Comparison of ENCODE assay signal across 23 mouse cellular contexts in the genomic region with DNA sequence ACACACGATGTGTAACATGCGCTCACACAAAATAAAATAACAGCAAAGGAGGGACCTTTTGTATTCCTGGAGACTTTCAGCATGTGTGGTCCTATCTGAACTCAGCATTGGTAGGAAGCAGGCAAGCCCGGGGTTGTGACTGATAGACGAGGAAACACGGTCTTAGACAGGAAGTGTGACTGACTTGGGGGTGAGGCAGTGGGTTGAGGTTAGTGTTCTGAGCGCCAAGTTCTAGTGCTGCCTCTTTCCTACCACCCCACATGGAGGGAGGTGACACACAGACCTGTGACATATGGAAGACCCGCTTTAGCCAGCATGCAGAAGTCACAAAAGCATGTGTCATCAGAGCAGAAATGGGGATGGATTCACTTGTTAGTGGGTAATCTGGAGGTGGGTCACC.
DNase-seq lines count a peak whose midpoint lies in the region; ATAC-seq and TF ChIP-seq lines count a peak whose summit lies in the region.
"Had no signal": no experiment of that assay in that cellular context is flagged by ENCODE, and none has a peak within 500 bp of the region (broad histone marks: within the 10 kb centered on the region; RNA-seq: fewer than 3 reads in every experiment).

No protein-coding gene starts in this region.

- ATAC-seq in megakaryocyte, adult 5-6 weeks (ENCODE audit: poor library complexity, severe bottlenecking) = no peak
- ATAC-seq in granulocyte monocyte progenitor cell, adult 5-6 weeks (replicated peaks; ENCODE audit: poor library complexity, severe bottlenecking) = 0 out of 2 replicates have a peak, but pooled peaks have one; percentile 14
- ATAC-seq in liver, embryonic 12.5 days = no peak; the same call in 1 of the 2 replicates
- ATAC-seq: Patski had no signal

- TF ChIP-seq EP300 in MEL (IDR thresholded peaks at IDR 0.05; ENCODE audit: low read depth in 1 of 2, low read length in 2 of 2) = peak in 1 of 2 experiments; percentile 45; a peak in 2 of 4 replicates

- H3K79me2 ChIP-seq in MEL (ENCODE audit: control insufficient read depth, insufficient read depth, low read length, poor library complexity) = no peaks in the 10 kb centered on the region

- peaks cover 5% of the 10 kb centered on the region for H3K9me3 ChIP-seq in megakaryocyte, embryonic 14.5 days
- H3K9me3 ChIP-seq in MEL (replicated peaks; ENCODE audit: insufficient read depth, low read length) = no peaks in the 10 kb centered on the region
- H3K9me3 ChIP-seq in midbrain, embryonic 10.5 days (replicated peaks) = no peaks in the 10 kb centered on the region
- 0 out of 2 replicates have a peak, but pooled peaks cover 4% of the 10 kb centered on the region for H3K9me3 ChIP-seq in liver, embryonic 12.5 days (replicated peaks)
- H3K9me3 ChIP-seq: embryonic facial prominence, embryonic 15.5 days; heart, embryonic 15.5 days; hindbrain, embryonic 12.5 days; hindbrain, embryonic 15.5 days had no signal

- WGBS in midbrain, embryonic 10.5 days = 92% methylated on average over 7 of the region's 7 CpGs
- 43% methylated on average over 7 of the region's 7 CpGs for WGBS in liver, embryonic 12.5 days (ENCODE audit: insufficient replicate concordance)

- H3K4me3 ChIP-seq in megakaryocyte, embryonic 14.5 days (replicated peaks) = peak overlapping the region; percentile 57
- H3K4me3 ChIP-seq in MEL (ENCODE audit: control insufficient read depth in 1 of 2, insufficient read depth in 1 of 2, low read depth in 2 of 2, low read length in 2 of 2) = no peak overlapping the region
- H3K4me3 ChIP-seq in midbrain, embryonic 10.5 days = no peak overlapping the region
- no peak overlapping the region for H3K4me3 ChIP-seq in liver, embryonic 12.5 days
- H3K4me3 ChIP-seq: embryonic facial prominence, embryonic 12.5 days; embryonic facial prominence, embryonic 15.5 days; gastrocnemius, adult 2 months; heart, embryonic 15.5 days; hindbrain, embryonic 12.5 days; hindbrain, embryonic 15.5 days had no signal

- H3K27me3 ChIP-seq in megakaryocyte, embryonic 14.5 days (replicated peaks) = peaks cover 23% of the 10 kb centered on the region
- no peaks in the 10 kb centered on the region for H3K27me3 ChIP-seq in MEL (ENCODE audit: control insufficient read depth in 1 of 2, insufficient read depth in 2 of 2, low read length in 2 of 2)
- H3K27me3 ChIP-seq in midbrain, embryonic 10.5 days (ENCODE audit: low read depth, poor library complexity, severe bottlenecking) = no peaks in the 10 kb centered on the region
- H3K27me3 ChIP-seq in liver, embryonic 12.5 days (replicated peaks) = 0 out of 2 replicates have a peak, but pooled peaks cover 4% of the 10 kb centered on the region
- H3K27me3 ChIP-seq: embryonic facial prominence, embryonic 12.5 days; embryonic facial prominence, embryonic 15.5 days; hindbrain, embryonic 12.5 days; hindbrain, embryonic 15.5 days; Patski had no signal

- TF ChIP-seq POLR2A in MEL (IDR thresholded peaks at IDR 0.05; ENCODE audit: control insufficient read depth in 1 of 2, insufficient read depth in 1 of 2, low read depth in 1 of 2, low read length in 2 of 2, poor library complexity in 1 of 2) = no peak

- no peak overlapping the region for H3K4me2 ChIP-seq in liver, embryonic 12.5 days
- H3K4me2 ChIP-seq: embryonic facial prominence, embryonic 12.5 days; embryonic facial prominence, embryonic 15.5 days; heart, embryonic 11.5 days; heart, embryonic 15.5 days; hindbrain, embryonic 15.5 days had no signal

- TF ChIP-seq CTCF in MEL (IDR thresholded peaks at IDR 0.05 in 2 of 3, conservative IDR thresholded peaks at IDR 0.05 in 1 of 3; ENCODE audit: control insufficient read depth in 1 of 3, insufficient read depth in 1 of 3, low read depth in 2 of 3, low read length in 3 of 3, poor library complexity in 1 of 3, severe bottlenecking in 1 of 3) = no peak

- no peak overlapping the region for H3K27ac ChIP-seq in MEL (ENCODE audit: control insufficient read depth, low read depth, low read length)
- no peak overlapping the region for H3K27ac ChIP-seq in midbrain, embryonic 10.5 days (replicated peaks)
- no peak overlapping the region for H3K27ac ChIP-seq in liver, embryonic 12.5 days
- H3K27ac ChIP-seq: embryonic facial prominence, embryonic 12.5 days; embryonic facial prominence, embryonic 15.5 days; gastrocnemius, adult 2 months; heart, embryonic 15.5 days; hindbrain, embryonic 12.5 days; hindbrain, embryonic 15.5 days had no signal

- peaks cover 53% of the 10 kb centered on the region for H3K4me1 ChIP-seq in megakaryocyte, embryonic 14.5 days
- peaks cover 8 to 9% of the 10 kb centered on the region in 2 experiments for H3K4me1 ChIP-seq in MEL (ENCODE audit: control insufficient read depth in 1 of 2, insufficient read depth in 2 of 2, low read length in 2 of 2)
- peaks cover 16% of the 10 kb centered on the region for H3K4me1 ChIP-seq in midbrain, embryonic 10.5 days
- no peaks in the 10 kb centered on the region for H3K4me1 ChIP-seq in liver, embryonic 12.5 days
- H3K4me1 ChIP-seq: embryonic facial prominence, embryonic 15.5 days; heart, embryonic 15.5 days had no signal

- H3K36me3 ChIP-seq in megakaryocyte, embryonic 14.5 days (replicated peaks; ENCODE audit: low read length) = peaks cover 2% of the 10 kb centered on the region
- no peaks in the 10 kb centered on the region for H3K36me3 ChIP-seq in MEL (ENCODE audit: control insufficient read depth in 1 of 2, insufficient read depth in 2 of 2, low read length in 2 of 2)
- no peaks in the 10 kb centered on the region for H3K36me3 ChIP-seq in midbrain, embryonic 10.5 days
- no peaks in the 10 kb centered on the region for H3K36me3 ChIP-seq in liver, embryonic 12.5 days
- H3K36me3 ChIP-seq: embryonic facial prominence, embryonic 12.5 days; embryonic facial prominence, embryonic 15.5 days; heart, embryonic 15.5 days; hindbrain, embryonic 12.5 days; hindbrain, embryonic 15.5 days had no signal

- no peak for TF ChIP-seq RAD21 in MEL (IDR thresholded peaks at IDR 0.05; ENCODE audit: low read depth, low read length)

- no peak overlapping the region for H3K9ac ChIP-seq in MEL (ENCODE audit: control insufficient read depth, low read depth, low read length, poor library complexity, severe bottlenecking)
- no peak overlapping the region for H3K9ac ChIP-seq in liver, embryonic 12.5 days
- H3K9ac ChIP-seq: embryonic facial prominence, embryonic 12.5 days; embryonic facial prominence, embryonic 15.5 days; forebrain, postnatal 0 days; heart, embryonic 15.5 days; hindbrain, embryonic 12.5 days; hindbrain, embryonic 15.5 days had no signal

- DNase-seq in MEL (ENCODE audit: low read depth, low spot score) = peak; percentile 49
- no peak for DNase-seq in midbrain, embryonic 10.5 days (ENCODE audit: low spot score)
- DNase-seq: adrenal gland, postnatal 10 days; adrenal gland, postnatal 36 days; cerebellum, adult 18-20 months; cerebellum, adult 9-10 months; cerebellum, postnatal 14 days; forebrain, postnatal 0 days; gastrocnemius, adult 2 months; gastrocnemius, postnatal 14 days; heart, postnatal 10 days; heart, postnatal 4 days had no signal

TF ChIP-seq in MEL, 35 proteins besides CTCF, POLR2A, EP300 and RAD21:
- TF ChIP-seq SIN3A (IDR thresholded peaks at IDR 0.05; ENCODE audit: low read length) (peak; percentile 22; the same call in 1 of the 2 replicates), ZNF384 (IDR thresholded peaks at IDR 0.05; ENCODE audit: low read depth, low read length) (no peak), MAX (IDR thresholded peaks at IDR 0.05; ENCODE audit: low read length) (peak; percentile 16; the same call in 1 of the 2 replicates), MXI1 (IDR thresholded peaks at IDR 0.05; ENCODE audit: low read depth, low read length) (peak; percentile 19; the same call in 1 of the 2 replicates), GATA1 (IDR thresholded peaks at IDR 0.05; ENCODE audit: low read depth, low read length) (no peak), ZMIZ1 (IDR thresholded peaks at IDR 0.05; ENCODE audit: low read depth, low read length) (no peak), ZC3H11A (IDR thresholded peaks at IDR 0.05; ENCODE audit: low read depth, low read length) (no peak)
TF ChIP-seq in MEL: peak in this region for 3.
